Mouse (Mus musculus) spleen, postnatal 36 days (tissue): ENCODE results near the gene Csnk1g2.
A peak's percentile ranks its signal among the peaks of the same experiment; 100 is the strongest.
"Not testable (repeated sequence)": the region's sequence is repeated elsewhere in the genome, so short reads cannot be mapped to it uniquely, and the experiment has no call there.

Experiments
- DNase-seq, 2 experiments: peaks; one replicate each; pipeline ENCODE4 v3.0.0; 2022; ENCODE audit warnings: low spot score in 2 of 2, mixed read lengths in 1 of 2

Csnk1g2 gene

GRCm38 (mm10) chr10:80602698-80603325, 19.8 kb upstream of the Csnk1g2 start, which contains the start of the genes Scamp4 and Adat3:
Scamp4 (plus strand) TSS chr10:80602872.
Adat3 (plus strand) TSS chr10:80602880.
- peak; percentile 94 to 96 for DNase-seq

DNA sequence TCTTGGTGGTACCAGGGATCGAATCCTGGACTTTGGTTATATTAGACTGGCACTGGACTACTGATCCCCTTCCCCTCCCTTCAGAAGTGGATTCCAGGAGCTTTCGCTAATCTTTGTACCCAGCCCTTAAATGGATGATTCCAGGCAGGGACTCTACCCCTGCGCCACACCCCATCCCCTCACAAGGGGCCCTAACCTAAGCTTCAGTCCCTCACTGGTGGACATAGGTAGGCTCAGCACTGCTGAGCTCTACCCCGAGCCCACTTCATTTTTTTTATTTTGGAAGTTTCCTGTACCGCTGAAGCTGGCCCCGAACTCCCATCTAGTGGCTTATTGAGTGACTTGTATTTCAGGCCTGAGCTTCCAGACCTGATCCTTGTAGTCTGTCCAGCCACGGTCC, 19.3 kb upstream of the Csnk1g2 start:
- DNase-seq: no peak

GRCm38 (mm10) chr10:80604001-80604509, 18.6 kb upstream of the Csnk1g2 start:
- peak; percentile 77 to 78 for DNase-seq

- DNase-seq: no peak
Observed at GRCm38 (mm10) chr10:80604988-80605387, 17.6 kb upstream of the Csnk1g2 start.

- not testable (repeated sequence) for DNase-seq
Observed at GRCm38 (mm10) chr10:80605721-80606120, 16.9 kb upstream of the Csnk1g2 start, which contains the start of gene Gm49322. Gm49322 (plus strand) TSS chr10:80606021.

GRCm38 (mm10) chr10:80606306-80606705, 16.3 kb upstream of the Csnk1g2 start:
- peak in 1 of 2 experiments; percentile 38 for DNase-seq

GRCm38 (mm10) chr10:80606737-80607350, 15.8 kb upstream of the Csnk1g2 start:
- no peak for DNase-seq

DNA sequence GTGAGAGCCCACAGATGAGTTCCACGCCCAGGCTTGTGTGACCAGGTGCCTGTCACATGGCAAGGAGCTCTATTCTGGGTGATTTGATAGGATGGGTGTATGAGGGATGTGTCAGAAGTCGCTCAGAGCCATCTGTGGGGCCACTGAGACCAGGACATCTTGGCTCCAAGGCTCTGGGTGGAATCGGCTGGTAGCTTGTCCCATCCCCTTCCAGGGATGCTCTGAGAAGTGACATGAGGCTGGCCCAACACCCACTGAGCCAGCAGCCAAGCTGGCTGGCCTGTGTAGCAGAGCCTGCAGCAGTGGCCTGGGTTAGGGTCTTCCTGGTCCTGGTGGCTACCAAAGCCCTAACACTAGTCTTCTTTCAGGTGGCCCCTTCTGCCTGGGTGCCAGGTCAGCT, 14.2 kb upstream of the Csnk1g2 start:
- no peak for DNase-seq

DNA sequence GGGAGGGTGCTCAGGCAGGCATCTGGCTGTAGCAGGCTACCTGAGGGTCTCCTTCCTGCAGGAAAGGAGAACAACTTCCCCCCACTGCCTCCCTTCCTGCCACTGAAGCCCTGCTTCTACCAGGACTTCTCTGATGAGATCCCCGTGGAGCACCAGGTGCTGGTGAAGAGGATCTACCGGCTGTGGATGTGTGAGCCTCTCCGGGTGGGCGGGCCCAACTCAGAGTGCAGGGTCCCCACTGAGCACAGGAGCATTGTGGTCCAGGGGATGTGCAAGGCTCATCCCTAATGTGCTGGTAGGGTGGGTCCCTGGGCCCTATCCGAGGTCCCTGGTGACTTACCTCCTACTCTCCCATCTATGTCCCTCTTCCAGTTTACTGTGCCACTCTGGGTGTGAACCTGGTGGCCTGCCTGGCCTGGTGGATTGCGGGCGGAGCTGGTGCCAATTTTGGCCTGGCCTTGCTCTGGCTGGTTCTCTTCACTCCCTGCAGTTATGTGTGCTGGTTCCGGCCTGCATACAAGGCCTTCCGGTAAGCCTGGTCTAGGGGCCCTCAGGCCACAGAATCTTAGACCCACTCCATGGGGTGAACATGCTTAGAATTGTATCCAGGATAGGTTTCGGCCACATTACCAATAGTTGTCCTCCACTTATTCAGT, 13.2 kb upstream of the Csnk1g2 start:
- DNase-seq: no peak

- DNase-seq: peak in 1 of 2 experiments; percentile 45
Observed at GRCm38 (mm10) chr10:80610116-80610785, 12.4 kb upstream of the Csnk1g2 start.

DNA sequence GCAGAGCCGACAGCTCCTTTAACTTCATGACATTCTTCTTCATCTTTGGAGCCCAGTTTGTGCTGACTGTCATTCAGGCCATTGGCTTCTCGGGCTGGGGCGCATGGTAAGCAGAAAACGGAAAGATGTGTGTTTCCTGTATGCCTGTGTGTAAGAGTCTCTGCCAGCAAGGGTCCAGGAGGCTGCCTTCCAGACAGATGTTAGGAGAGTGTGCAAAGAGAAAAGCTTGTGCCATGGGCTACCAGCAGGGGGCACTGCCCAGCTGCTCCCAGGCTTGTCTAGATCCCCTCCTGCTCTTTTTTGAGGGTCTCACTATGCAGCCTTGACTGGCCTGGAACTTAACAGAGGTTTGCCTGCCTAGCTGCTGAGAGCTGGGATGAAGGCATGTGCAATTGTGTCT, 11.6 kb upstream of the Csnk1g2 start:
- DNase-seq: peak; percentile 61

- peak; percentile 58 to 61 for DNase-seq
Observed at GRCm38 (mm10) chr10:80611905-80612304, 10.7 kb upstream of the Csnk1g2 start.

- no peak for DNase-seq
Observed at GRCm38 (mm10) chr10:80613821-80614220, 8.8 kb upstream of the Csnk1g2 start.

GRCm38 (mm10) chr10:80614351-80614750, 8.3 kb upstream of the Csnk1g2 start:
- no peak for DNase-seq

- DNase-seq: peak; percentile 72 to 75
Observed at GRCm38 (mm10) chr10:80618181-80618580, 4.5 kb upstream of the Csnk1g2 start.

DNA sequence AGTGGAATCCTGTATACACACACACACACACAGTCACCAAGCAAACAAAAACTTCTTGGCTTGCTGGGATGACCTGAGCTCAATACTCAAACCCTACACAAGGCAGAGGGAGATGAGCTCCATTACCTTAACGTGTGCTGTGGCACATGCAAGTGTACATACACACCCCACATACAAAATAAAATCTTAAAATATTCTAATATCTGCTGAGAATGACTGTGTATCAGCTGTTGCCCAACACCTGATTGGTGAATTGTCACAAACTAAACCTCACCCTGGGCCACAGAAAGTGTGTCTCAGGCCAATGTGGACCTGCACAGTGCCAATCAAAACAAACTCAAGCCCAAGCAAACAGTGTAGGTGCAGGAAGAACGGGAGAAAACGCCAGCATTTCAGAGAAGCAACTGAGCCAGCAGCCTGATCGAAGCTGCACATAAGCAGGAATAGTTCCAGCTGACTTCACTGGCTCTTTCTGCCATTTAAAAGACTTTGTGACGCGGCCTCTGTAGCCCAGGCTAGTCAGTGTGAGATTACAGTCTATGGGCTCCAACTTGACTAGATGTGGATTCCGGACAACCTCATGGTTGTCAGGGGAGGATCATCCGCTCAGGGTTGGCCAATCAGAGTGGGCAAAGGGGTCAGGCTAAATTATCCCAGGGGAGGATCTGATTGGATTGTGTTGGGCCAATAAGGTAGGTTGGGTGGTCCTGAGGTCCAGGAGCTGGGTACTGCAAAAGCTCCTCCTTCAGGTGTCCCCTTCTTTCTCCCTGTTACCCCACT, 3.0 kb upstream of the Csnk1g2 start:
- DNase-seq: no peak

- no peak for DNase-seq
Observed at GRCm38 (mm10) chr10:80620365-80620764, 2.3 kb upstream of the Csnk1g2 start.

DNA sequence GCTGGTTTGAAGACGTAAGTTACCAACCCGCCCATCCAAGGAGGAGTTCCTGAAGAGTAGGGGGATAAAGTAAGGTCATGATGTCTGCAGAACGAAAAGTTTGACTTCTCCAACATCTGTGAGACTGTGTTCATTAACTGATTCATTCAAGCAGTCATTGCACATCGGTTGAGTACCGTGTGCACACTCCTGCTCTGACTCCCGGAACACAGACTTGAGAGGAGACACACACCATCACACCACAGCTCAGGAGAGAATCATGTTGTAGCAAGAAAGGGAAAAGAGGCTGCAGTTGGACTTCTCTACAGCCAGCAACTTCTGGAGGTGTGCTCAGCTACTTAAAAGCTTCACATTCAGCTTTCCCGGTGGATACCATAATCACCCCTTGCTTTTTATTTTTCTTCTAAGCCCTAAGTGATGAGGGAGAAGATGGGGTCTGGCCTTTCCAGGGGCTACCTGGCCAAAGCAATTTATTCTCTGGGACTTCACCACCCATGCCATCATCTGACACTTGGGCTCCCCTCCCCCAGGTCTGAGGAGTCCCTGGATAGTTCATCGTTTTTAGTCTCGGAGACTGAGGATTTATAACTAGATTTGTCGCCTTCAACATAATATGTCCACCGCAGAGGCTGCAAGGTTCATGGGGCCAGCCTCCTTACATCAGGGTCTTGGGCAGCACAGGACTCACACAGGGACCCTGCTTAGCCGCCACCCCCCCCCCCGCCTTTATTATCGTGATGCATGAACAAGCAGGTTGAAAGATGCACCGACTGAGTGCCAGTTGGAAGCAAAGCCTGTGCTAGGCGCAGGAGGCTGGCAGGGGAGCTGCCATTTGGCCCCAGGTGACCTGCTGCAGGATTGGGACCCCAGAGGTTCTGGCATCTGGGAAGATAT, 1.6 kb upstream of the Csnk1g2 start:
- peak; percentile 56 to 63 for DNase-seq

DNA sequence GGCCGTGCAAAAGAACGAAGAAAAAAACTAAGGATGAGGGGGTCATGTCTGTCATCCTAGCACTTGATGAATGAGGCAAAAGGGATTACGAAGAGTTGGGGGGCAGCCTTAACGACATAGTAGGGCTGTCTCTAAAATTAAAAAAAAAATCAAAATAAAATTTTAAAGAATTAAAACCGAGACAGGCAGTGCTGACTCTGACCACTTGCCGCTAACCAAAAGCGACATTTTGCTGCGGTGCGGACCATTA, 1.0 kb upstream of the Csnk1g2 start:
- DNase-seq: no peak

- peak; percentile 99 to 100 for DNase-seq
Observed at GRCm38 (mm10) chr10:80621940-80622660, 538 bp upstream of the Csnk1g2 start.
